26 mouse cellular contexts compared by ENCODE assay signal in genomic region chr5:52755989-52756388, GRCm38 (mm10). TPM values are rescaled to one million over a fixed set of nuclear protein-coding genes. Genes with fewer than 3 reads are reported as not detected.
DNase-seq lines count a peak whose midpoint lies in the region; ATAC-seq and TF ChIP-seq lines count a peak whose summit lies in the region.
"Had no signal": no experiment of that assay in that cellular context is flagged by ENCODE, and none has a peak within 500 bp of the region (broad histone marks: within the 10 kb centered on the region; RNA-seq: fewer than 3 reads in every experiment).

No protein-coding gene starts in this region.

- no peak overlapping the region for H3K4me2 ChIP-seq in lung, embryonic 14.5 days
- H3K4me2 ChIP-seq in lung, postnatal 0 days (replicated peaks; ENCODE audit: low read depth, low read length), result no peak overlapping the region
- H3K4me2 ChIP-seq: embryonic facial prominence, embryonic 12.5 days; embryonic facial prominence, embryonic 15.5 days; heart, embryonic 12.5 days; heart, embryonic 15.5 days; hindbrain, embryonic 14.5 days had no signal

- no peaks in the 10 kb centered on the region for H3K9me3 ChIP-seq in lung, embryonic 14.5 days (ENCODE audit: low read depth, low read length)
- no peaks in the 10 kb centered on the region for H3K9me3 ChIP-seq in lung, postnatal 0 days (ENCODE audit: low read length)
- H3K9me3 ChIP-seq: embryonic facial prominence, embryonic 12.5 days; embryonic facial prominence, embryonic 15.5 days; heart, embryonic 12.5 days; heart, embryonic 15.5 days; hindbrain, embryonic 10.5 days had no signal

- peaks cover 30% of the 10 kb centered on the region for H3K36me3 ChIP-seq in lung, embryonic 14.5 days (ENCODE audit: insufficient read depth)
- peaks cover 9% of the 10 kb centered on the region for H3K36me3 ChIP-seq in lung, postnatal 0 days (ENCODE audit: insufficient read depth, low read length)

- H3K4me1 ChIP-seq in lung, embryonic 14.5 days (ENCODE audit: insufficient read depth), result no peaks in the 10 kb centered on the region
- H3K4me1 ChIP-seq in lung, postnatal 0 days (ENCODE audit: insufficient read depth, low read depth, low read length), result no peaks in the 10 kb centered on the region
- H3K4me1 ChIP-seq: embryonic facial prominence, embryonic 12.5 days; embryonic facial prominence, embryonic 15.5 days; heart, embryonic 12.5 days; heart, embryonic 15.5 days; hindbrain, embryonic 10.5 days had no signal

- DNase-seq in lung, embryonic 14.5 days, result peak; percentile 51
- DNase-seq in lung, postnatal 10 days, result no peak
- peak; percentile 83 for DNase-seq in lung, postnatal 0 days (ENCODE audit: low spot score)
- DNase-seq in lung, postnatal 36 days, result peak; percentile 86
- DNase-seq in spleen, postnatal 4 days (ENCODE audit: low spot score in 2 of 2), result no peak
- DNase-seq: adrenal gland, adult 2 months; adrenal gland, postnatal 14 days; cerebellum, adult 11 months; cerebellum, adult 2 months; cerebellum, adult 9-11 months; cerebellum, postnatal 25 days; forebrain, postnatal 0 days; gastrocnemius, adult 2 months; gastrocnemius, postnatal 25 days; heart, postnatal 10 days; heart, postnatal 36 days had no signal

- H3K4me3 ChIP-seq in lung, embryonic 14.5 days (ENCODE audit: low read depth, low read length), result no peak overlapping the region
- H3K4me3 ChIP-seq in lung, postnatal 0 days (ENCODE audit: low read depth, low read length), result no peak overlapping the region
- H3K4me3 ChIP-seq: embryonic facial prominence, embryonic 12.5 days; embryonic facial prominence, embryonic 15.5 days; gastrocnemius, adult 2 months; heart, embryonic 12.5 days; heart, embryonic 15.5 days; hindbrain, embryonic 10.5 days had no signal

- H3K27ac ChIP-seq in lung, embryonic 14.5 days (ENCODE audit: low read depth), result no peak overlapping the region
- peak overlapping the region; percentile 33 for H3K27ac ChIP-seq in lung, postnatal 0 days (ENCODE audit: low read length)
- H3K27ac ChIP-seq: embryonic facial prominence, embryonic 12.5 days; embryonic facial prominence, embryonic 15.5 days; gastrocnemius, adult 2 months; heart, embryonic 15.5 days; hindbrain, embryonic 10.5 days; hindbrain, embryonic 14.5 days; hindbrain, postnatal 0 days had no signal

- no peak overlapping the region for H3K9ac ChIP-seq in lung, embryonic 14.5 days
- no peak overlapping the region for H3K9ac ChIP-seq in lung, postnatal 0 days (replicated peaks; ENCODE audit: low read depth)
- H3K9ac ChIP-seq: embryonic facial prominence, embryonic 12.5 days; embryonic facial prominence, embryonic 15.5 days; forebrain, postnatal 0 days; heart, embryonic 12.5 days; heart, embryonic 15.5 days; hindbrain, embryonic 14.5 days had no signal

- 65% methylated on average over 6 of the region's 6 CpGs for WGBS in lung, embryonic 14.5 days
- 56% methylated on average over 6 of the region's 6 CpGs for WGBS in lung, postnatal 0 days

- peak; percentile 63; the same call in 1 of the 2 replicates for TF ChIP-seq EP300 in lung, postnatal 0 days (IDR thresholded peaks at IDR 0.05)

- no peaks in the 10 kb centered on the region for H3K27me3 ChIP-seq in lung, embryonic 14.5 days (ENCODE audit: insufficient read depth, low read length)
- H3K27me3 ChIP-seq in lung, postnatal 0 days (replicated peaks; ENCODE audit: insufficient read depth, low read length), result no peaks in the 10 kb centered on the region
- H3K27me3 ChIP-seq: embryonic facial prominence, embryonic 12.5 days; embryonic facial prominence, embryonic 15.5 days; heart, embryonic 12.5 days; heart, embryonic 15.5 days had no signal

- no peak for TF ChIP-seq CTCF in lung, embryonic 14.5 days (IDR thresholded peaks at IDR 0.05; ENCODE audit: low read depth)
- no peak for TF ChIP-seq CTCF in lung, postnatal 0 days (IDR thresholded peaks at IDR 0.05)

- peak; percentile 35 for ATAC-seq in lung, embryonic 14.5 days (ENCODE audit: insufficient read depth)
- ATAC-seq in lung, postnatal 0 days, result peak; percentile 70
- ATAC-seq in granulocyte monocyte progenitor cell, adult 5-6 weeks (replicated peaks; ENCODE audit: poor library complexity, severe bottlenecking), result no peak
- ATAC-seq: CD4-positive, CD25-positive, alpha-beta regulatory T cell, adult 4 months; forebrain, embryonic 14.5 days; forebrain, postnatal 0 days; hindbrain, postnatal 0 days had no signal

RNA-seq across cellular contexts. Expression of gene Pi4k2b, which starts 14.6 kb away (rescaled TPM):
- polyA plus RNA-seq in lung, embryonic 14.5 days (2014; fragmentation: Nextera tagmentation; extraction: Ambion mirVana), result 34.6 and 36.7 TPM in 2 replicates
- polyA plus RNA-seq in lung, postnatal 0 days (2015; fragmentation: Nextera tagmentation; extraction: Ambion mirVana), result 113 and 117 TPM in 2 replicates
- total RNA-seq in granulocyte monocyte progenitor cell, adult 5-6 weeks (2014; fragmentation: Nextera tagmentation), result 25.9 and 31.2 TPM in 2 replicates
- total RNA-seq in granulocyte monocyte progenitor cell, adult 5-6 weeks (2017), result 35.9 and 38.8 TPM in 2 replicates

RNA-seq across cellular contexts. Expression of gene Zcchc4, which starts 19.2 kb away (rescaled TPM):
- polyA plus RNA-seq in lung, embryonic 14.5 days (2014; fragmentation: Nextera tagmentation; extraction: Ambion mirVana), result 16.1 and 17.5 TPM in 2 replicates
- 5.2 and 6.2 TPM in 2 replicates for polyA plus RNA-seq in lung, postnatal 0 days (2015; fragmentation: Nextera tagmentation; extraction: Ambion mirVana)
- 28.0 and 31.4 TPM in 2 replicates for total RNA-seq in granulocyte monocyte progenitor cell, adult 5-6 weeks (2014; fragmentation: Nextera tagmentation)
- 30.3 and 31.9 TPM in 2 replicates for total RNA-seq in granulocyte monocyte progenitor cell, adult 5-6 weeks (2017)

Comparison
In these comparisons a context has a peak if more than half of its experiments do, and no peak if none do; other contexts are left out.
1. DNase-seq: peak in lung, embryonic 14.5 days (single experiment), lung, postnatal 0 days (single experiment) and lung, postnatal 36 days (single experiment); none in lung, postnatal 10 days (single experiment) and spleen, postnatal 4 days (0 of 2).